Mouse (Mus musculus) heart, embryonic 11.5 days (tissue): ENCODE measurements around the gene Mgat2. TPM values are rescaled to one million over a fixed set of nuclear protein-coding genes. Genes with fewer than 3 reads are reported as not detected.

Experiments used
- microRNA-seq: library from miRNA; unstranded; fragments of <30 nt; microRNA quantifications from one replicate; pipeline ENCODE4, GENCODE M21; 2016; ENCODE audit warnings: borderline number of aligned reads
- polyA plus RNA-seq: library from polyadenylated mRNA; unstranded; fragments of >200 nt; fragmentation: Nextera tagmentation; extraction: Ambion mirVana; gene quantifications from 2 replicates; pipeline ENCODE4 v1.2.1, GENCODE M21; 2014

Gene Mgat2
- polyA plus RNA-seq, 1 experiment from 2014 or later = 35.3 TPM

Small RNA genes within 50 kb of the gene (microRNA-seq; reads per million reads assigned to microRNA genes)
- gene Gm47287 = not detected
- gene Gm47295 = 2.0 reads per million, percentile 25 among the genes with 10 or more reads in this experiment

Other genes with a start within 250 kb of the Mgat2 start
- gene Rps29, start 25.0 kb upstream of the Mgat2 start, polyA plus RNA-seq = 1,249 and 1,400 TPM in 2 replicates
- gene Lrr1, start 15.3 kb upstream of the Mgat2 start, polyA plus RNA-seq = 17.1 and 20.8 TPM in 2 replicates
- gene Rpl36al, start 74 bp upstream of the Mgat2 start, polyA plus RNA-seq = 539 and 559 TPM in 2 replicates
- 19.0 and 20.9 TPM in 2 replicates for gene Gm49383, start 12.9 kb downstream of the Mgat2 start, polyA plus RNA-seq
- gene Dnaaf2, start 14.3 kb downstream of the Mgat2 start, polyA plus RNA-seq = 6.2 and 9.2 TPM in 2 replicates
- 22.1 and 22.2 TPM in 2 replicates for gene Gm49384, start 20.1 kb downstream of the Mgat2 start, polyA plus RNA-seq
- 20.7 and 22.2 TPM in 2 replicates for gene Pole2, start 44.0 kb downstream of the Mgat2 start, polyA plus RNA-seq
- 7.7 and 8.9 TPM in 2 replicates for gene Klhdc1, start 57.0 kb downstream of the Mgat2 start, polyA plus RNA-seq
- gene Klhdc2, start 112.5 kb downstream of the Mgat2 start, polyA plus RNA-seq = 151 and 157 TPM in 2 replicates
- gene Nemf, start 173.0 kb downstream of the Mgat2 start, polyA plus RNA-seq = 62.1 and 69.9 TPM in 2 replicates
- 38.0 and 41.6 TPM in 2 replicates for gene Arf6, start 188.0 kb downstream of the Mgat2 start, polyA plus RNA-seq
- gene Gm9887, start 188.3 kb downstream of the Mgat2 start, polyA plus RNA-seq = 1.3 and 1.5 TPM in 2 replicates